Mouse (Mus musculus): ENCODE data around the gene Tnfsf12.
"Not testable (repeated sequence)": the region's sequence is repeated elsewhere in the genome, so short reads cannot be mapped to it uniquely, and the experiment has no call there.

DNA sequence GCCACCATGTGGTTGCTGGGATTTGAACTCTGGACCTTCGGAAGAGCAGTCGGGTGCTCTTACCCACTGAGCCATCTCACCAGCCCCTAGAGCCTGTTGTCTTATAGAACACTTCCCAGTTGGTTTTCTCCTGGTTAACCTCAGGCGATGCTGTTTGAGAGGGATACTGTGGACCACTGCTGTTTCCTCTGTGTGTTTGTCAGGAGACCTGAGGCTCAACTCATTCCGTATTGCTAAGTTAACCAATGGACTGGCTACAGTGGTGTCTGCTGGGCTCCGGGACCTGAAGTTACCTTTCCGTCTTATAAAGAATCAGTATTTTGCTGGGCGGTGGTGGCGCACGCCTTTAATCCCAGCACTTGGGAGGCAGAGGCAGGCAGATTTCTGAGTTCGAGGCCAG lies 7.2 kb upstream of the Tnfsf12 start:
- not testable (repeated sequence) for TF ChIP-seq CTCF (IDR thresholded peaks at IDR 0.05; ENCODE audit: borderline replicate concordance, insufficient read depth, low read length); POLR2A (IDR thresholded peaks at IDR 0.05; ENCODE audit: low read depth, low read length)

Data from embryonic fibroblast, embryonic 13.5 days (primary cell).